Mouse (Mus musculus): ENCODE measurements around the gene Cd2bp2.
"Not testable (repeated sequence)": the region's sequence is repeated elsewhere in the genome, so short reads cannot be mapped to it uniquely, and the experiment has no call there.

The Cd2bp2 gene

GRCm38 (mm10) chr7:127190672-127191071, 5.2 kb downstream of the Cd2bp2 start:
- no peak for DNase-seq (ENCODE audit: low read depth, low spot score)

DNA sequence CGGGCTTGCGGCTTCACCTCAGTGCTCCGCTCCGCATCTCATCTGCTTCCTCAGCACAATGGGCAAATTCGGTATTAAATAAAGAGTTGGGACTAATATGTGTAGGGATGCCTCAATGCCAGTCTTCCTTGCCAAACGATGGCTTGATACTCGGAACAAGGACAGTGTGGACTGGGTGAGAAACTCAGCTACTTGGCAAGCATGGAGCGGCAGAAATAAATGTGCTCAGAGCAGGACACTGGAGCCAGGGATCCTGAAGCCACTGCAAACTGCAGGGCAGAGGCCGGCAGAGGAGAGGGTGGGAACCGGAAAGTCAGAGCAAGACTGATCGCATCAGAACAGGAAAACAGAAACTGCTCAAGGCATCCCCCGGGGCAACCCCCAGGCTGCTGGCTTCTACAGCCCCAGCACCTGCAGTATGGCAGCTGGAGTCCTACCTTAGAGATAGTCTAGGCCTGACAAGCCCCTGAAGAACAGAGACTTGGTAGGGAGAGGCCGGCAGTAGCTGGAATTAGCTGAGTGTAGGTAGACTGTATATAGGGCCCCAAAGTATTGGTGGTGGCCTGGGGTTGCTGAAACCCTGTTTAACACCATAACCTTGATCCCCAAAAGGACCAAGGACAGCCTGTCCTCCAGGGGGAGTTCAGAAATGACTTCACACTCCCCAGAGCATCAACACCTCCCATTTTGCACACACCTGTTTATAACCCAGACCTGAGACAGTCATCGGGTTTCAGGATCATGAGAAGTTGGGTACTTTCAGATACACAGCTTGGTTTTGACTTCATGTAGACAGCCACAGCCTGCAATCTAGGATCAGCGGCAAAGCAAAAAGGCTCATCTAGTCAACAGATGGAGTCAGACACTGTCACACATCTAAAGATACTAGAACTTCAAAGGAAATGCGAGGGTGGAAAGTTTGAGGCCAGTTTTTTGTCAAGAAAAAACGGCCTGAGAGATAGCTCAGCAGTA, 7.3 kb downstream of the Cd2bp2 start:
- DNase-seq (ENCODE audit: low read depth, low spot score): peak; percentile 76

DNA sequence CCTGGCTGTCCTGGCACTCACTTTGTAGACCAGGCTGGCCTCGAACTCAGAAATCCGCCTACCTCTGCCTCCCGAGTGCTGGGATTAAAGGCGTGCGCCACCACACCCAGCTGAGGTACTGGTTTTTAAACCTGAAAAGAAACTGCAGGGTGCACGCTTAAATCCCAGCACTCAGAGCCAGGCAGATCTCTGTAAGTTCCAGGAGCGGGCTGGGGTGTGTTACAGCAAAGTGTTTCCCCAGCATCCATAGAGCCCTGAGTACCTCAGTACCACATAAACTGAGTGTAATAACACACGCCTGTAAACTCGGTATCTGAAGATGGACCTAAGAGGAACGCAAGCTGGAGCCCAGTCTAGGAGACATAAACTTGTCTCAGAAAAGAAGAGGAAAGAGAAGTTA, 8.5 kb downstream of the Cd2bp2 start:
- no peak for DNase-seq (ENCODE audit: low read depth, low spot score)

DNA sequence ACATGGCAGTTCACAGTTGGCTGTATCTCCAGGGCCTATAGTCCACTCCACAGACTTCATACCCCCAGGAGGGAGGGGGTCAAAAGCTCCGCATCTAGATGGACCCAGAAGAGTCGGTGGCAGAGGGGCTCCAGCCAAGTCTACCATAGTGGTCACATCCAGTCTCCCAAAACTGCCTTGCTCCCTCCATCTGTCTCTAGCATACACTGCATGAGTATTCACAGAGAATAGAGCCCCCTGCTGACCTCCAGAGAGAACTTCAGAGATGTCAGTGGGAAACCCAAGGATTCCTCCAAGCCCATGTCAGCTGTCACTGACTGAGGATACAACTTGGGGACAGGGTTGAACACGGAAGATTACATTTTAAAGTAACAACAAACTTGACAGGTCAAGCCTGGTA, 10.2 kb downstream of the Cd2bp2 start:
- DNase-seq (ENCODE audit: low read depth, low spot score): peak; percentile 50

- no peak for DNase-seq (ENCODE audit: low read depth, low spot score)
These were observed 11.1 kb downstream of the Cd2bp2 start for GRCm38 (mm10) chr7:127184720-127185119.

DNA sequence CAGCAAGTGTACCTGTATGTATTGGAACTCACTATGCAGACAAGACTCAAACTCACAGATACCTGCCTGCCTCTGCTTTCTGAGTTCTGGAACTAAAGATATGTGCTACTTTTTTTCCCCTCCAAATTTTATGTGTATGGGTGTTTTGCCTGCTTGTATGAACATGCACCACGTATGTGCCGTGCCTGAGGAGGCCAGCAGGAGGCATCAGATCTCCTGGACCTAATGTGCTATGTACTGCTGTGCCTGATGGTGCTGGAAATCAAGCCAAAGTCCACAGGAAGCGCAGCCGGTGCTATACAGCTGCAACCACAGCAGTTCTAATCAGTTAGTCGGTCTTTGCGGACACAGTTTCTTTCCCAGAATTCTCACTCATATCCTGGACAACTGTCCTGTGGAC, 12.0 kb downstream of the Cd2bp2 start:
- peak; percentile 60 for DNase-seq (ENCODE audit: low read depth, low spot score)

DNA sequence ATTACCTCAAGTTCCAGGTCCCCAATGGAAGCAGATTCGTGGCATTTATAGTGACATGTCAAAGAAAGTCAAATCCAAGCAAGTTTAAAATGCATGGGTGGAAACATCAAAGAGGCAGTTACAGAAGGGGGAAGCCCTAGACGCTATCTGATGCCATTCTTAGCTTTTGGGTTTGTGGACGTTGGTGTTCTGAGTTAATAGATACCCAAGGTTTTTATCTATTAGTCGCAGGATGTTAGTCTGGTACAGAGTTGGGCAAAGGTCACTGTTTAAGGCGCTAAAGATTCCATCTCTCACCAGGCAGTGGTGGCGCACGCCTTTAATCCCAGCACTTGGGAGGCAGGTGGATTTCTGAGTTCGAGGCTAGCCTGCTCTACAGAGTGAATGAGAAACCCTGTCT, 12.5 kb downstream of the Cd2bp2 start:
- DNase-seq (ENCODE audit: low read depth, low spot score): no peak

DNA sequence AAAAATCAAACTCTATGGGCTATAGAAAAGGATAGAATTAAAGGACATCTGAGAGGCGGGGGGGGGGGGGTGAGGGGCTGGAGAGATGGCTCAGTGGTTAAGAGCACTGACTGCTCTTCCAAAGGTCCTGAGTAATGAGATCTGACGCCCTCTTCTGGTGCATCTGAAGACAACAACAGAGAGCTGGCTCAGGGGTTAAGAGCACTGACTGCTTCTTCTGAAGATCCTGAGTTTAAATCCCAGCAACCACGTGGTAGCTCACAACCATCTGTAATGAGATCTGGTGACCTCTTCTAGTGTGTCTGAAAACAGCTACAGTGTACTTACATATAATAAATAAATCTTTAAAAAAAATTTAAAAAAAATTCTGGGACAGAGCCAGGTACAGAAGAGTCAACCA, 14.1 kb downstream of the Cd2bp2 start:
- not testable (repeated sequence) for DNase-seq (ENCODE audit: low read depth, low spot score)

DNA sequence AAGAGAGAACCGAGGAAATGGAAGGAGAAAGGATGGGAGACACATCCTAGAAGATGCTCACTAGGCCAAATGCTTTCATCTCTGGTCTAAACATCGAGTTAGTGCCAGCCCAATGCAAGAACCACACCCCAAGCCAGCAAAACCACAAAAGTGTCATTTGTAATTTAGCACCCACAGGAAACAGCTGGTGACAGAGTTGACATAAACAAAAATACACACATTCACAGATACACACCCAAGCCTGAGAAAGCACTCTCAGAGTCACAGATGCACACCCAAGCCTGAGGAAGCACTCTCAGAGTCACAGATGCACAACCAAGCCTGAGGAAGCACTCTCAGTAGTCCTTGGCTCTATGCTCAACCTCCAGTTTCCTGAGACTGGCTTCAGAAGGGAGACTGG, 15.1 kb downstream of the Cd2bp2 start:
- DNase-seq (ENCODE audit: low read depth, low spot score): peak; percentile 54

DNA sequence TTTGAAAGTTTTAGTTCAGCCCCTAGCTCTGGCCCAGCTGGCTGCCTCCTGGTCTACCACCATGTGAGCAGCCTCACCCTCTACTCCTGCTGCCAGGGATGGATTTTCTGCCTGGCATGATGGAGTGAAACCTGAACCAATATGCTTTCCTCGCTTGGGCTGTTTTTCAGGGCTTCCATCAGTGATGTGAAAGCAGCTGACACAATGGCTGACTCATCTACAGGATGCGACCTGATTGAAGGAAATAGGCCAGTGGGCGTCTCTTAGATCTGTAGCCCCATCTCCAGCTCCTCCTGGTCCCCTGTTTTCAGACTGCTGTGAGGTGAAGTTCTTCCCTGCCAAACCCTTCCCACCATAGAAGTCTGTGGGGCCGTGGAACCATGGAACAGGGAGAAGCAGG, 18.9 kb downstream of the Cd2bp2 start:
- DNase-seq (ENCODE audit: low read depth, low spot score): no peak

DNA sequence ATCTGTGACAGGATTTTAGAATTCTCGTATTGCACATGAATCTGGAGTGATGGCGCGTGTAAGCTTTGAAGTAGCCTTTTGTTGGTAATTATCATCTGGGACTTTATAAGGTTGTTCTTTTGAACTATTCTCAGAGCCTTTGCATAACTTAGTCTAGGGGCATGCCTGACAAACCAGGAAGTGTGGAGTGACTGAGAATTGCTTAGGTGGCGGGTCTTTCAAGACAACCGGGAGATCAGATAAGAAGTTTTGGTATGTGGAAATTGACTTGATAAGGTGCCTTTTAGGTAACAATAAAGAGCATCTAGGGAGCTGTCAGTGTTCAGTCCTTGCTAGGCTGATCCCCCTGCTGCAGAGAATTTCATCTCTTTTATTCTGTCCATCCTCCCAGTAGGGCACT, 29.3 kb downstream of the Cd2bp2 start:
- no peak for DNase-seq (ENCODE audit: low read depth, low spot score)

DNA sequence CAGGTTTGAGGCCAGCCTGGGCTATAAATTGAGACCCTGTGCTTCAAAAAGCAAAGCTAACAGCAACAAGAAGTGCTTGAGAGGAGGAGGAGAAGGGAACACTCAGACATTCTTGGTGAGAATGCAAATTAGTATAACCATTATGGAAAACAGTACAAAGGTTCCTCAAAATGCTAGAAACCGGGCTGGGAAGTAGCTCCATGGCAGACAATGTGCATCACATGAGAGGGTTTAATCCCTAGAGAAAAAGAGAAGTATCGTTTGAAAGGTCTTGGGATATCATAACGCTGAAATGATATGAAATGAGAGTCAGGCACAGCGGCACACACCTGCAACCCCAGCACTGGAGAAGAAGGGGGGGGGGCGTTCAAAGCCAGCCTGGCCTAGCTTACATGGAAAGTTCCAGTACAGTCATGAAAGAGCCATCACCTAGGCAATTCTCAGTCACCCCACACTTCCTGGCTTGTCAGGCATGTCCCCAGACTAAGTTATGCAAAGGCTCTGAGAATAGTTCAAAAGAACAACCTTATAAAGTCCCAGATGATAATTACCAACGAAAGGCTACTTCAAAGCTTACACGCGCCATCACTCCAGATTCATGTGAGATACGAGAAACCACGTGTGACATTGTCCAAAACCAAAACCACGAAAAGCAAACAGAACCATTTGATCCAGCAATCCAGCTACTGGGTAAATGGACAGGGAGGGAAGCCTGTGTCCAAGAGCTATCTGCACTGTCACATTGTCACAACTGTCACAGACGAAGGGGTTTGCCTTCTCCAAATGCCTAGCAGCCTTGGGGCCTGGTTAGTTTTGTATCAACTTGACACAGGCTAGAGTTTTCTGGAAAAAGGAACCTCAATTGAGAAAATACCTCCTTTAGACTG, 30.0 kb downstream of the Cd2bp2 start:
- DNase-seq (ENCODE audit: low read depth, low spot score): peak; percentile 34

GRCm38 (mm10) chr7:127164002-127164401, 31.8 kb downstream of the Cd2bp2 start:
- peak; percentile 52 for DNase-seq (ENCODE audit: low read depth, low spot score)

GRCm38 (mm10) chr7:127162546-127162945, 33.3 kb downstream of the Cd2bp2 start:
- DNase-seq (ENCODE audit: low read depth, low spot score): no peak

DNA sequence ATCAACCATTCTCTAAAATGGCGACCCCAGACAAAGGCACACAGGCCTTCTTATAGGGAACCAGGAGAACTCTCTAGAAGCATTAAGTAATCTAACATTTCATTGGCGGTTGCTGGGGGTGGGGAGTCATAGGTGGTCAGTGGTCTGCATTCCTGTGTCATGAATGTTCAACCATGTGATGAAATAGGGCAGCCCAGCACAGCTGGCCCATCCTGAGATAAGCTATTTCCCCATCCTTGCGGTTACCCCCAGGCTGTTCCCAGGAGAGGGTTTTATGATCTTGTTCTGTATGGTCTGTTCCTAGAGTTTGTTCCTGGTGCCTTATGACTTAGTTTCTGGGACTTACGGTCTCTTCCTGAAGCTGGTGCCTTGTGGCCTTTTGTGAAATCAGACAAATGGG, 38.3 kb downstream of the Cd2bp2 start:
- DNase-seq (ENCODE audit: low read depth, low spot score): no peak

DNA sequence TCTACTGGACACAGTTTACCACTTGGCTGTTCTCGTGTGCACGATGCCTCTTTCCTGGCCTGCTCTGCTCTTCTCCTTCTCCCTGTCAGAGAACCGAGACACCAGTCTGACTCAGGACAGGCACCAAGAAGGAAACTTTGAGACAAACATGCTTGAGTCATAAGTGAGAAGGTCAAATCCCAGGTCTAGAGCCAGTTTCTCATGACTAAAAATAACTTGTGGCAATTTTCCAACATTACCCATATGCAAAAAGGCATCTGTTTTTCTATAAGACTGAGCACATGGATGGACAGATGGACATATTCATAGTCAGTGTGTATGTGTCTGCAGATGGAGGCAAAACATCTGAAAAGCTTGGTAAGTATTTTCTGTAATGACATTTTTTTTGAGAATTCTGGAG, 42.4 kb downstream of the Cd2bp2 start:
- no peak for DNase-seq (ENCODE audit: low read depth, low spot score)

GRCm38 (mm10) chr7:127152464-127152863, 43.4 kb downstream of the Cd2bp2 start:
- no peak for DNase-seq (ENCODE audit: low read depth, low spot score)

GRCm38 (mm10) chr7:127147901-127148300, 47.9 kb downstream of the Cd2bp2 start:
- no peak for DNase-seq (ENCODE audit: low read depth, low spot score)

- no peak for DNase-seq (ENCODE audit: low read depth, low spot score)
These were observed 49.6 kb downstream of the Cd2bp2 start for GRCm38 (mm10) chr7:127146267-127146603.

GRCm38 (mm10) chr7:127145387-127146266, 50.2 kb downstream of the Cd2bp2 start:
- DNase-seq (ENCODE audit: low read depth, low spot score): no peak

DNA sequence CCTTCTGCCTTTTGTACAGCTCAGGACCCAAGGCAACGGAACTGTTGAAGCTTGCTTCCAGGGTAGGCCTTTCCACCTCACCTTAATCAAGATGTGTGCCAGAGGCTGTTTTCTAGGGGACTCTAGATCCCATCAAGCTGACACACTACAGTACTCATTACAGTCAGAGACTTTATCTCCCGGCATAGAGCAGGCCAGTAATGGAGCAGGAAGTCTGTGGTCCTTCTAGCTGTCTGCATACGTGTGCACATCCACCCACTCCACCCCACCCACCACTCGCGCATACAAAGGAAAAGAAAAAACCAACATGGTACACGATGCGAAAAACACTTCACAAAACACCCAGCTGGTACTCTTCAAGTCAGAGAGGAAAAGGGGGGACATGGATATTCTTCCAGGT, 51.4 kb downstream of the Cd2bp2 start:
- no peak for DNase-seq (ENCODE audit: low read depth, low spot score)

DNA sequence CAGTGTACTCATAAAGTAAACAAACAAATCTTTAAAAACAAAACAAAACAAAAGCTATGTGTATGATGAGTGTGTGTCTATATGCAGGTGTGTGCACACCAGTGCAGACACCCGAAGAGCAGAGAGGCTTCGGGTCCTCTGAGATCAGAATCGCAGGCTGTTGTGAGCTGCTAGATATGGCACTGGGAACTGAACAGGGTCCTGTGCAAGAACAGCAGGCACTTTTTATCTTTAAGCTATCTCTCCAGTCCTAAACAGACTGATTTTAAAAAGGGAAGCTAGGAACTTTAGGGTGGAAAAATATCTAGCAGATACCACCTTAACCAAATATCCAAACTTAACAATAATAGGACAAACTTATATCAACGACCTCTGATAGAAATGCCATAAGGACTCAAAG, 53.2 kb downstream of the Cd2bp2 start:
- no peak for DNase-seq (ENCODE audit: low read depth, low spot score)

Data from A20 (cell line).